In the genomic region with DNA sequence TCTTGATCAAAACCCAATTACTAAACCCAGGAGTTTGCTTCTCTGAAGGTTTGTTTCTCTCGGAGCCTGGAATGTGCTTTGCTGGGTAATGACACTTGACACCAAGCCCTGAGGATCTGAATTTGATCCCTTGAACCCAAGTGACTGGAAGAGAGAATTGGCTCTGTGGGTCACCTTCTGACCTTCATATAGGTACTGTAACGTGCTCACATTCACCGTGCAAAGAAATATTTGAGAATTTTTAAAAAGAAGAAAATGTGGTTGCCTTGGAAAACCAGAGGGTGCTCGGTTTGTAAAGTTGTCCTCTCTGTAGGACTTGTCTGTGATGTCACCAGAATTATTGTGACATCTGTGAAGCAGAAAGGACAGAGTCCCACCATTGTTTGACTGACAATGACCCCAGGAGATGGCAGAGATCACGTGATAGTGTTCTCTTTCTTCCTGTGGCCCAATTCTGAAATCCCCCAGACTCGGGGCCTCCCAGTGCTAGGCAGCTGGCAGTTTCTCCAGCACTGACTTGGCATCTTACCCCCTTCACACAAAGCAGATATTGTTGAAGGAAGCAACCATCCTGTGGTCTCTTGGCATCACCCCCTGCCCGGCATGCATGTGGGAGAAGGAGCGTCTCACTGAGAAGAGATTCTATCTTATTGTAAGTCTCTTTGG, we compare ENCODE assay signal across 10 mouse cellular contexts. TPM values are rescaled to one million over a fixed set of nuclear protein-coding genes. Genes with fewer than 3 reads are reported as not detected.
DNase-seq lines count a peak whose midpoint lies in the region; ATAC-seq and TF ChIP-seq lines count a peak whose summit lies in the region.
"Had no signal": no experiment of that assay in that cellular context is flagged by ENCODE, and none has a peak within 500 bp of the region (broad histone marks: within the 10 kb centered on the region; RNA-seq: fewer than 3 reads in every experiment).

No protein-coding gene starts in this region.

- intact Hi-C loops in gastrocnemius, adult 2 months (cut with DNase I): no loop called here

- DNase-seq in gastrocnemius, adult 2 months: no peak
- no peak for DNase-seq in gastrocnemius, adult 8-10 months (ENCODE audit: low spot score in 2 of 2)
- DNase-seq in ZHBTc4 (ENCODE audit: low read depth, low spot score): peak; percentile 23
- DNase-seq in forebrain, postnatal 0 days: peak; percentile 48
- no peak for DNase-seq in thymus, postnatal 25 days

- no peak for TF ChIP-seq CTCF in gastrocnemius, adult 2 months (IDR thresholded peaks at IDR 0.05)
- TF ChIP-seq CTCF in forebrain, postnatal 0 days (IDR thresholded peaks at IDR 0.05; ENCODE audit: low read depth): no peak

- no peak overlapping the region for H3K4me3 ChIP-seq in gastrocnemius, adult 2 months
- H3K4me3 ChIP-seq in forebrain, postnatal 0 days (ENCODE audit: low read depth, low read length): no peak overlapping the region
- H3K4me3 ChIP-seq in midbrain, embryonic 16.5 days (ENCODE audit: low read depth, low read length): no peak overlapping the region
- H3K4me3 ChIP-seq: limb, embryonic 13.5 days had no signal

- peak; percentile 77 for ATAC-seq in forebrain, postnatal 0 days
- ATAC-seq in midbrain, embryonic 16.5 days: peak; percentile 80
- ATAC-seq in megakaryocyte, adult 5-6 weeks (ENCODE audit: poor library complexity, severe bottlenecking): no peak
- ATAC-seq in megakaryocyte progenitor cell, adult 5-6 weeks (replicated peaks; ENCODE audit: poor library complexity): no peak
- ATAC-seq: CD4-positive, CD25-positive, alpha-beta regulatory T cell, adult 4 months had no signal

- no peaks in the 10 kb centered on the region for H3K9me3 ChIP-seq in forebrain, postnatal 0 days (ENCODE audit: low read length)
- no peaks in the 10 kb centered on the region for H3K9me3 ChIP-seq in midbrain, embryonic 16.5 days (replicated peaks; ENCODE audit: control insufficient read depth, low read length, poor library complexity, severe bottlenecking)
- H3K9me3 ChIP-seq: limb, embryonic 13.5 days had no signal

- H3K36me3 ChIP-seq in forebrain, postnatal 0 days (ENCODE audit: insufficient read depth): no peaks in the 10 kb centered on the region
- H3K36me3 ChIP-seq in midbrain, embryonic 16.5 days (ENCODE audit: control insufficient read depth, insufficient read depth, low read length): no peaks in the 10 kb centered on the region
- H3K36me3 ChIP-seq: limb, embryonic 13.5 days had no signal

- 25% methylated on average over 8 of the region's 8 CpGs for WGBS in forebrain, postnatal 0 days
- 31% methylated on average over 8 of the region's 8 CpGs for whole genome bisulfite sequencing in midbrain, embryonic 16.5 days

- H3K27ac ChIP-seq in gastrocnemius, adult 2 months: peak overlapping the region; percentile 61
- no peak overlapping the region for H3K27ac ChIP-seq in forebrain, postnatal 0 days (ENCODE audit: low read depth, low read length)
- peak overlapping the region; percentile 10; the same call in 1 of the 2 replicates for H3K27ac ChIP-seq in midbrain, embryonic 16.5 days (ENCODE audit: low read length)
- H3K27ac ChIP-seq: limb, embryonic 13.5 days had no signal

- no peaks in the 10 kb centered on the region for H3K4me1 ChIP-seq in forebrain, postnatal 0 days (ENCODE audit: insufficient read depth)
- H3K4me1 ChIP-seq in midbrain, embryonic 16.5 days (ENCODE audit: control insufficient read depth, insufficient read depth, low read length): peaks cover 2% of the 10 kb centered on the region; the same call in 1 of the 2 replicates

- no peak overlapping the region for H3K9ac ChIP-seq in forebrain, postnatal 0 days
- H3K9ac ChIP-seq in midbrain, embryonic 16.5 days (ENCODE audit: low read depth, low read length): no peak overlapping the region
- H3K9ac ChIP-seq: limb, embryonic 13.5 days had no signal

- H3K27me3 ChIP-seq in forebrain, postnatal 0 days (ENCODE audit: insufficient read depth, low read length): no peaks in the 10 kb centered on the region
- H3K27me3 ChIP-seq in midbrain, embryonic 16.5 days (ENCODE audit: control insufficient read depth, insufficient read depth, low read depth, low read length): no peaks in the 10 kb centered on the region
- H3K27me3 ChIP-seq: limb, embryonic 13.5 days had no signal

- no peak overlapping the region for H3K4me2 ChIP-seq in forebrain, postnatal 0 days (ENCODE audit: low read depth)
- H3K4me2 ChIP-seq in midbrain, embryonic 16.5 days (ENCODE audit: low read length): no peak overlapping the region
- H3K4me2 ChIP-seq: limb, embryonic 13.5 days had no signal

RNA-seq across cellular contexts. Expression of a gene that starts 50.6 kb away (rescaled TPM):
- total RNA-seq in gastrocnemius, adult 2 months (2021): 1 to 10 TPM; 3.6 to 8.7 TPM
- total RNA-seq in gastrocnemius, adult 8-10 months (2022): 10 to 100 TPM in 2 of 4 experiments, 1 to 10 TPM in 2; 5.6 to 26.9 (median 8.4) TPM
- total RNA-seq in forebrain, postnatal 0 days (2014; rRNA removed): 14.2 and 18.0 TPM in 2 replicates
- polyA plus RNA-seq in forebrain, postnatal 0 days (2015; fragmentation: Nextera tagmentation; extraction: Ambion mirVana): 9.3 and 9.6 TPM in 2 replicates
- polyA plus RNA-seq in midbrain, embryonic 16.5 days (2015; fragmentation: Nextera tagmentation; extraction: Ambion mirVana): 1.8 TPM in 2 replicates
- 468 and 475 TPM in 2 replicates for total RNA-seq in megakaryocyte, adult 5-6 weeks (2015)
- total RNA-seq in megakaryocyte, adult 5-6 weeks (2017): 389 and 431 TPM in 2 replicates
- total RNA-seq in megakaryocyte progenitor cell, adult 5-6 weeks (2015): 94.5 and 144 TPM in 2 replicates
- total RNA-seq in megakaryocyte progenitor cell, adult 5-6 weeks (2017): 72.4 and 111 TPM in 2 replicates

Comparison
In these comparisons a context has a peak if more than half of its experiments do, and no peak if none do; other contexts are left out.
1. DNase-seq: peak in ZHBTc4 (single experiment) and forebrain, postnatal 0 days (single experiment); none in gastrocnemius, adult 2 months (single experiment), gastrocnemius, adult 8-10 months (0 of 2) and thymus, postnatal 25 days (single experiment).
2. ATAC-seq: peak in forebrain, postnatal 0 days (single experiment) and midbrain, embryonic 16.5 days (single experiment); none in megakaryocyte, adult 5-6 weeks (single experiment) and megakaryocyte progenitor cell, adult 5-6 weeks (single experiment).